Mouse (Mus musculus) cerebellum, postnatal 25 days (tissue): ENCODE measurements at regions not wholly inside any gene's neighbourhood (a gene's known extent, or its start where the extent isn't known, plus 50 kb on each side); places are given as distances from the start of the nearest gene placed in this dataset.
A peak's percentile ranks its signal among the peaks of the same experiment; 100 is the strongest.

Experiments used
- DNase-seq, 2 experiments: peaks; one replicate each; pipeline ENCODE4 v3.0.0; 2021; ENCODE audit warnings: mixed read lengths in 2 of 2

GRCm38 (mm10) chr7:60293556-60293955 lies 153.5 kb upstream of the Snrpn start:
- no peak for DNase-seq

- peak; percentile 48 to 69 for DNase-seq
These were observed 104.3 kb upstream of the Snrpn start for GRCm38 (mm10) chr7:60244187-60244866.

DNA sequence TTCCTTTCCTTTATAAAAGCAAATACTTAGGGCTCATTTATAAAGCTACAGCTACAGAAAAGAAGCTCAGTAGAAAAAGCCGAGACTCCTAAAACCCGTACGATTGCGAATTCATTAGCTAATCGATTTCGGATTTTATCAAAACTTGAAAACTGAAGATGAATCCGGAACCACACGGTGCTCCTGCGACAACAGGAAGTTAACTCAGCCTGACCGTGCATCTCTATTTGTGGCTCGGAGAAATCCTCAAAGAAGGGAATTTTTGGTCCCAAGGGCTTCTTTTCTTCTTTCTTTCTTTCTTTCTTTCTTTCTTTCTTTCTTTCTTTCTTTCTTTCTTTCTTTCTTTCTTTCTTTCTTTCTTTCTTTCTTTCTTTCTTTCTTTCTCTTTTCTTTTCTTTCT lies 103.7 kb upstream of the Snrpn start:
- peak; percentile 43 to 69 for DNase-seq

DNA sequence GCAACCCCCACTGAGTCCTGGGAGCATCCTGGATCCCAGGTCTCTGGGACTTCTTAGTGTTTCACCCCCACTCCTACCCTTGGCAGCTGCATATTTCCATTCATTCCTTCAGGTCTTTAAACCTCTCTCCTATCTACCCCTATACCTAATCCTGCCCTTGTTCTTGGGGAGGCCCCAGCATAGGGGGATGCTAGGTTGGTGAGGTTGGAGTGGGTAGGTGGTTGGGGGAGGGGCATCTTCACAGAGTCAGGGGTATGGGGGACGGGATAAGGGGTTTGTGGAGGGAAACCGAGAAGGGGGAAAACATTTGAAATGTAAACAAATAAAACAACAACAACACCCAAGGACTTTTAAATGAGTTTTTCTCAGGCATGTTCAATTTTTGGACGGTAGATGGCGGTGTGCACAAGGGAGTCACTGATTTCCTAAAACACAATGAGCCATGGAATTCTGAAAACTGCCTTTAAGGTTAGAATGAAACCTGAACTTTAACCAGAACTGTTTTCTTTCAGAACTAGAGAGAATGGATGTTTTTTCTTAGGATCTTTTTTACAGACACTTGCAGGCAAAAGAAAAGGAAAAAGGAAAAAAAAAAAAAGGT lies 98.7 kb upstream of the Snrpn start:
- peak; percentile 11 to 48 for DNase-seq

DNA sequence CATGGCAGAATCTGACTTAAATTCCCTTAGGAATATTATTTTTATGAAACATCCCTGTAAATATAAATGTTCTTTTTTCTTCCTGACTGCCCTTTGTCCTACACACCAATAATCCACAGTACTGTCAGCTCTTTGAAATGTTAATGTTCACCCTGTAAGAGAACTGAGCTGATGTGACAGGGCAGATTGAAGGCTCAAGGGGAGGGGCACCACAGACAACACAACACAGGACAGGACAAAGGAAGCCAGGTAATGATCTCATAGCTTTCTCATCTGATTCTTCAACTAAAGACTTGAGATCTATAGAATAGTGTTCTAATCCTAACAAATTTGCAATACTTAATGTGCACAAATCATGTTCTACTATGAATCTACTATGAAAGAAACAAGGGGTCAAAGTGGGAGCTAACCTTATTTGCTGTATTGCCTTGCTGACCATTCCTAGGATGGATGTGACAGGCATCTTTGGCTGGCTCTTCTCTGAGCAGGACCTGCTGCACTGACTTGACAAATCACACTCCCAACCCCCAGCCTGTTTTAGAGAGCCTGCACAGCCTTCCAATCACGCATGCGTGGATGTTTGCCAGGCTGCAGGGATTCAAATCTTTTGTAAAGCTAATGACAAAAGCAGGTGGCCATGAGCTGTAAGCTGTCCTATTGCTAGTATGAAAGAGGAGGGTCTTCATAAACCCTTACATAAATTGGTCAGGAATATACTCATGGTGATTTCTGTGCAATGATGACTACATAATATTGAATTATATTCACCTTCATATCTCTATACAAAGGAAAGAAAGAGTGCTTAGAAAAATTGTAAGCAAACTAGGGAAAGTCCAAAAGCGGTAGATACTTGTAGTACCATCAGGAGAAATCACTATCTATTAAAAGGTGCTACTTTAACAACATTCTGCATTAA lies 76.6 kb upstream of the Snrpn start:
- peak; percentile 13 to 43 for DNase-seq
